Mouse (Mus musculus) c-Kit-positive CD71-positive TER-119-negative erythroid progenitor cells, embryonic 14.5 days (primary cell): Measurements from ENCODE around the gene Tnk2.

Source experiments
- DNase-seq: peaks from one replicate; pipeline ENCODE4 v3.0.0-alpha.2; 2013; ENCODE audit warnings: low read depth

The Tnk2 gene

DNA sequence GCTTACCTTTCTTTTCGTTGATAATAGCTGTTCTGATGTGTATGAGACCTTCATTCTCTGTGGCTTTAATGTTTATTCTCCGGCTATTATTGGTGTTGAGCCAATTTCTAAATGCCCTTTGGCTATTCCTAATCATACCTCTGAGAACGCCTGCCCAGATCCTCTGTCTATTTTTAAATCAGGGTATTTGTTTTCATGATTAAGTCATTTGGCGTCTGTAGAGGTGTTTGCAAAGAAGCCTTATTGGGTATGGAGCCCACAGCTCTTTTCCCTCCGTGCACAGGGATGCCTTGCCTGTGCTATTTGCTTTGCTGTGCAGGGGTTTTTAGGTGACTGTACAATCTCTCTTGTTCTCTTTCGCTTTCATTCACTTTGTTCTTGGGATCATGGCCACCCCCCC, 69.9 kb downstream of the Tnk2 start:
- DNase-seq: no peak

DNA sequence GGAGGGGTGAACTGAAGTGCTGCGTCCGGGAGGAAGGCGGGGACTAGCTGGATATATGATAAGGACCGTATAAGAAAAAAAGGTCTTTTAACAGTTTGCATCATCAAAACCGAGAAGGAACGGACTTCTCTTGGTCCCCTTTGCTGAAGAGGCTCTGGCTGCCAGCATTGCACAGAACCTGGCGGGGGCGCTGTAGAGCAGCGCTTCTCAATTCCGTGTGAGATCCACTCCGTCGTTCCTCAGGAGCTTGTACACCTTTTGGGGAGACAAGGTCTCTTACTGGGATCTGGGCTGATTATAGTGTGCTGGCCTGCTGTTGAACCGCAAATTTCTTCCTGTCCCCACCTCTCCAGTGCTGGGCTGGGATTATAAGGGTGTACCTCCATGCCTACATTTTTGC, 71.7 kb downstream of the Tnk2 start:
- DNase-seq: peak; percentile 29

DNA sequence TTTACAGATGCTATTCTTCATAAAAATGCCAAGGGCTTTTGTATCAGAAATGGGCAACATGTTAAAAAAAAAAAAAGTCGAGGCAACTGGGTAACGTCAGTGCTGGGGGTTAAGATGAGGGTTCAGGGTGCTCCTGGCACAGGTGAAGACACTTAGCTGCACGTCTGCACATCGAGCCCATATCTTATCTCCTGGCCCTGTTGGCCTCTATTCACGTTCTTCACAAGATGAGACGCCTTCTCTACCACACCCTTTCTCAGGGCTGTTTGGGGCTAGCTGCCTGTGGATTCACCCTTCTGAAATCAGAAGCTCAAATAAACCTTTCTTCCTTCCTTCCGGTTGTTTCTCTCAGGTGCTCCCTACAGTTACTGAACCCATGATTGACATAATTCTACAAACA, 79.5 kb downstream of the Tnk2 start:
- DNase-seq: no peak

DNA sequence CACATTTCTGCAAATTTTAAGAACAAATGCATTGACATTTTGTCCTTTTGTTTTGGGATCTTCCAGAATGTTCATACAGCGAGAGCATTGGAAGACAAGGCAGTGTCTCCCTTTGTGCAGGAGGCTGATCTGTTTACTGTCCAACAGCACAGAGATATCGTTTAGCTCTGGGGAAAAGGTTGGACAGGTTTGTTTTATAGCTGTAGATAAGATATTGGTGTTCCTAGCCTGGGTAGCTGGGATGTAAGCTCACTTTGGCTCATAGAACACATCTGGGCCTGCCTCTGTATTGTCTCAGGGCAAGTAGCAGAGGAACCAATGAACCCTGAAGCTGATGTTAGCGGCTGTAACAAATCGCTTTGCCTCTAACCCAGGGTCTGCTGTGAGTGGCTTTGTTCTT, 80.1 kb downstream of the Tnk2 start:
- DNase-seq: no peak

DNA sequence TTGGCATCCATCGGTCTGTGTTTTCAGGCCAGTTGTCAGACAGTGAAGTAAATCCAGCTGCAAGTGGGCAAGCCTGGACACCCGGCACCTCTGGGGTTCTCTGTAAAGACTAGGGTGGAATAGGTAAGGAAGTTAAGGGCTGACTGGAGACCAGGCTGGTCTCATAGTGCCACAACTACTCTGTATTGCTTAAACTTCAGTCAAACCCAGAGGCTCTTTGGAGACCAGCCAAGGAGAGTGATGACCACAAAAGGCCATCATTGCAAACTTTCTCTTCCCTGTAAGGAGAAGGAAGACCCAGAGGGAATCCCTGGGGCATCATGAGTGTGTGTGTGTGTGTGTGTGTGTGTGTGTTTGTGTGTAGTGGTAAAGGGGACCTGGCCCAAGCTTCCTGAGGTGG, 80.6 kb downstream of the Tnk2 start:
- DNase-seq: no peak

DNA sequence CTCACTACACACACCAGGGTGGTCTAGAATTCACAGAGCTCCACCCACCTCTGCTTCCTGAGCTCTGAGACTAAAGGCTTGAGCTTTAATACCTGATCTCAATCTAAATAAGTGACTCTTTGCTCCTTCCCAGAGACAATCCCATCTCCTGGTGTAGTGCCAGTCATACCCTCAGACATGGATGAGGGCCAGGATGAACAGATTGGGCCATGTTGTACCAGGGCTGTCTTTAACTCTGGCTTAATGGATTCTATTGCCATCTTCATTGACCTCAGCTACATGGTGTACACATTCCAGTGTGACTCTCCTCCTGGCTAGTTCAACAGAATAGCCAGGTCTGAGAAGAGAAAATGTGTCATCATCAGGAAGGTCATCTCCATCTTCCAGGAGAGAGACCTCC, 82.8 kb downstream of the Tnk2 start:
- DNase-seq: no peak

DNA sequence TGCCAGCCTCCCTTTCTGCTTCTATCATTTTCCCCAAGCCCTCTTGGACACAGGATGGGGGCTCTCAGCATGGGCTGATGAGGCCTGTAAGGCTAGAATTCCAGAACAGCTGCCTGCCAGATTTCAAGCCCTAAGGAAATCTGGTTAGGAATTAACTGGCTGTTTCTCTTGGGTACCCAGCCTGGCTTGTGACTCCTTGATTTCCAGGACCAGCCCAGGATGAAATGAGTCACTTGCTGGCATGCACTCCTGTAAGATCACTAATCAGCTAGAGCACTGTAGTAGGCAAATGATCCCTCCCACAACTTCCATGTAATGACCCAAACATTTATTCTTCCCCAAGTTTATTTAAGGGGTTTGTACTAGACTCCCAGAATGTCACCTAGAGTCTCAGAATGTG, 84.6 kb downstream of the Tnk2 start:
- no peak for DNase-seq

DNA sequence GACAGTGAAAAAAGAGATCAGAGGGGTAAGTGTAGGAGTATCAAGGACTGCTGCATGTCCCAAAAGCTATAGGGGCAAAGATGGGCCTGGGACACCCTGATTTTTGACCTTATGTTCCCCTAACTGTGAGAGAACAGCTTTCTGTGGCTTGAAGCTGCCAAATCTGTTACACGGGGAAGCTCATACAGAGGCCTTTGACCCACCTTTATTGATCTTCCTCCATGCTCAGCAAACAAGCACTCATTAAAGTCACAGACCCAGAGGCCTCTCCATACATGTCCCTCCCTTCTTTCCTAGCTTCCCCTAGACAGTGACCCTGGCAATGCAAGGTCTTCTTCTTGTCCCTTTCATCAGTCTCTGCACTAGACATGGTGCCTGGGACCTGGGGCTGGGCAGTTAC, 85.1 kb downstream of the Tnk2 start:
- DNase-seq: no peak
